Mouse (Mus musculus): ENCODE results near the gene Ncoa6.

The Ncoa6 gene

GRCm38 (mm10) chr2:155369333-155369883, 104.3 kb downstream of the Ncoa6 start:
- DNase-seq (ENCODE audit: extremely low read depth, low read depth), result peak; percentile 31

- no peak for DNase-seq (ENCODE audit: extremely low read depth, low read depth)
These were observed 105.9 kb downstream of the Ncoa6 start for GRCm38 (mm10) chr2:155367635-155368284.

- peak; percentile 32 for DNase-seq (ENCODE audit: extremely low read depth, low read depth)
These were observed 115.9 kb downstream of the Ncoa6 start for GRCm38 (mm10) chr2:155357686-155358399.

GRCm38 (mm10) chr2:155356971-155357591, 116.6 kb downstream of the Ncoa6 start, which contains the start of gene Pigu:
Gene Pigu (minus strand): TSS chr2:155357430.
- DNase-seq (ENCODE audit: extremely low read depth, low read depth), result peak; percentile 95

GRCm38 (mm10) chr2:155354402-155354801, 119.3 kb downstream of the Ncoa6 start:
- no peak for DNase-seq (ENCODE audit: extremely low read depth, low read depth)

- DNase-seq (ENCODE audit: extremely low read depth, low read depth), result no peak
These were observed 127.0 kb downstream of the Ncoa6 start for GRCm38 (mm10) chr2:155346670-155347069.
